In the genomic region with DNA sequence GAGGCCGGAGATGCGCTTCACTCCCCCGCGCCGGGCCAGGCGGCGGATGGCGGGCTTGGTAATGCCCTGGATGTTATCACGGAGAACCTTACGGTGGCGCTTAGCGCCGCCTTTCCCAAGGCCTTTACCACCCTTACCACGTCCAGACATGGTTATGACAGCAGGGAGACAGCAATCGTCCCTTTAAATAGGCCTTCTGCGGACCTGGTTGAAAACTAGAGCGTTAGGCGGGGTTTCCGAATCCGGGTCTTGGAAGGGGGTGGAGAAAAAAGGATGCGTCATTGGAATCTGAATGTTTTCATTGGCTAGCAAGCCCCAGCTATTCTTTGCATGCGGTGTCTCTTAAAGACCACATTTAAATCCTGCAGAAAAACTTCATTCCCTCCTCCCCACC, we compare ENCODE assay signal across 8 mouse cellular contexts. TPM values are rescaled to one million over a fixed set of nuclear protein-coding genes. Genes with fewer than 3 reads are reported as not detected.
A peak's percentile ranks its signal among the peaks of the same experiment; 100 is the strongest.
DNase-seq lines count a peak whose midpoint lies in the region; ATAC-seq lines count a peak whose summit lies in the region.

Gene Hist1h4c (minus strand): TSS at position 155 of the 394 bp plus-strand sequence.

- peak; percentile 100 for DNase-seq in adipocyte (ENCODE audit: low spot score)
- peak; percentile 95 for DNase-seq in embryo, embryonic 10 days (ENCODE audit: low spot score)
- DNase-seq in gastrocnemius, postnatal 10 days: peak; percentile 93
- DNase-seq in induced T-regulatory cell, adult 2 months (ENCODE audit: low read depth): peak; percentile 99
- peak; percentile 97 to 100 for DNase-seq in left cerebral cortex, adult 9 months (ENCODE audit: low spot score in 2 of 2)
- peak; percentile 92 for DNase-seq in right cerebral cortex, postnatal 14 days
- peak; percentile 99 to 100 for DNase-seq in urinary bladder, postnatal 36 days (ENCODE audit: low spot score in 2 of 2)

- ATAC-seq in megakaryocyte progenitor cell, adult 5-6 weeks (replicated peaks; ENCODE audit: poor library complexity): peak; percentile 79

RNA-seq across cellular contexts. Expression of gene Hist1h4c, which starts in this region (rescaled TPM):
- total RNA-seq in gastrocnemius, postnatal 10 days (2021): 100 to 1,000 TPM; 153 to 157 TPM
- 45.1 and 51.9 TPM in 2 replicates for total RNA-seq in megakaryocyte progenitor cell, adult 5-6 weeks (2015)
- 238 and 311 TPM in 2 replicates for total RNA-seq in megakaryocyte progenitor cell, adult 5-6 weeks (2017)

Comparison
In these comparisons a context has a peak if more than half of its experiments do, and no peak if none do; other contexts are left out.
1. Peak in every context shown above with its lines: DNase-seq and ATAC-seq.